Mouse (Mus musculus) bone marrow macrophage, adult 2 months (primary cell): ENCODE measurements at regions not wholly inside any gene's neighbourhood (a gene's known extent, or its start where the extent isn't known, plus 50 kb on each side); places are given as distances from the start of the nearest gene placed in this dataset.

Experiments
- CTCF ChIP-seq: IDR thresholded peaks from 2 replicates; pipeline ENCODE4 v1.5.1; 2012; ENCODE audit warnings: low read depth, mild to moderate bottlenecking, low read length, moderate library complexity
- POLR2A ChIP-seq: IDR thresholded peaks from 2 replicates; pipeline ENCODE4 v1.6.1; 2012; ENCODE audit warnings: mild to moderate bottlenecking, low read depth, low read length, borderline replicate concordance

DNA sequence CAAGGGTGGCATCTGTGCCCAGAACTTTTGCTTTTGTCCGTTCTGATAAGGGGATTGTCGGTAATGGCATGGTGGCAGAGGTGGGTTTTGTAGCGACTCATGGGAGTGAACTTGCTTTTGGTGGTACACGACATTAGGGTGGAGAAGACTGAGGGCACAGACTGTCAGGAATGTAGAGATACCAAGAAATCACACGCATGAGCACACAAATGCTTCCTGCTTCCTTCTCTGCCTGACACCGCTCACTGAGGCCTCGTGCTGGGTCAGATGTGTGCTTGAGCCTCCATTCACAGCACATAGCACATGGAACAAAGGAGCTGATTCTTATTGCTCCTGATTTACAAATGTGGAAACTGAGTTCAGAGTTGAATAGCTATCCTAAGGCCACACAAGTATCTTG, 465.3 kb downstream of the Insc start:
- TF ChIP-seq CTCF (no peak), POLR2A (no peak)
